Mouse (Mus musculus): Measurements from ENCODE around the gene Mansc4. TPM values are rescaled to one million over a fixed set of nuclear protein-coding genes. Genes with fewer than 3 reads are reported as not detected.

The Mansc4 gene
- polyA plus RNA-seq, 1 experiment from 2014 or later: 0.53 TPM

Other genes with a start within 250 kb of the Mansc4 start
- 0.53 TPM in 1 of 2 replicates, not detected in the other for gene Smco2, start 236.9 kb downstream of the Mansc4 start, polyA plus RNA-seq (2015; fragmentation: Nextera tagmentation; extraction: Ambion mirVana)
- gene Ppfibp1, start 198.5 kb downstream of the Mansc4 start, polyA plus RNA-seq (2015; fragmentation: Nextera tagmentation; extraction: Ambion mirVana): 50.5 and 50.8 TPM in 2 replicates
- 0.10 and 0.11 TPM in 2 replicates for gene 1700034J05Rik, start 132.6 kb downstream of the Mansc4 start, polyA plus RNA-seq (2015; fragmentation: Nextera tagmentation; extraction: Ambion mirVana)
- 0.67 and 0.74 TPM in 2 replicates for gene Rep15, start 54.4 kb downstream of the Mansc4 start, polyA plus RNA-seq (2015; fragmentation: Nextera tagmentation; extraction: Ambion mirVana)
- gene Mrps35, start 44.3 kb downstream of the Mansc4 start, polyA plus RNA-seq (2015; fragmentation: Nextera tagmentation; extraction: Ambion mirVana): 132 and 138 TPM in 2 replicates
- 3.5 and 5.5 TPM in 2 replicates for gene Klhl42, start 4.3 kb upstream of the Mansc4 start, polyA plus RNA-seq (2015; fragmentation: Nextera tagmentation; extraction: Ambion mirVana)
- gene Pthlh, start 177.2 kb upstream of the Mansc4 start, polyA plus RNA-seq (2015; fragmentation: Nextera tagmentation; extraction: Ambion mirVana): 2.6 and 2.9 TPM in 2 replicates